Mouse (Mus musculus) ovary, postnatal 36 days (tissue): ENCODE measurements around the gene Exoc3l2.

Experiments used
- DNase-seq: peaks from one replicate; pipeline ENCODE4 v3.0.0; 2022; ENCODE audit warnings: low spot score, mixed read lengths

Exoc3l2 gene

GRCm38 (mm10) chr7:19462884-19463381 is at the start of gene Exoc3l2:
Gene Exoc3l2, plus strand, starts transcription at chr7:19463331.
- no peak for DNase-seq

- no peak for DNase-seq
Observed at GRCm38 (mm10) chr7:19413525-19413924, 49.6 kb upstream of the Exoc3l2 start.

DNA sequence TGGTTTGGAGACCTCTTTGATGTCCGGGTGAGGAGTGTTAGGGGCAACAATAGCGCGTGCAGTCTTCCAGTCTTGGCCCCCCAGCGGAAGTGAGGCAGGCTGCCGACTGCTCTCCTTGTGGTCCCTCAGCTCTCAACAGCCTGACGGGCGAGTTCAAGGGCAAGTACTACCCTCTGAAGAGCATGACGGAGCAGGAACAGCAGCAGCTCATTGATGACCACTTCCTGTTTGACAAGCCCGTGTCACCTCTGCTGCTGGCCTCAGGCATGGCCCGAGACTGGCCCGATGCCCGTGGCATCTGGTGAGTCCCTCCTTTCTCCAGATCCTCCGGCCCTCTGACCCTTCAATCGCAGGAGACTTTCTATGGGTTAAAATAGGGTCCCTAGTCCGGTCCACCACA is 46.5 kb upstream of the Exoc3l2 start:
- DNase-seq: no peak

- DNase-seq: no peak
Observed at GRCm38 (mm10) chr7:19420121-19420520, 43.0 kb upstream of the Exoc3l2 start.

DNA sequence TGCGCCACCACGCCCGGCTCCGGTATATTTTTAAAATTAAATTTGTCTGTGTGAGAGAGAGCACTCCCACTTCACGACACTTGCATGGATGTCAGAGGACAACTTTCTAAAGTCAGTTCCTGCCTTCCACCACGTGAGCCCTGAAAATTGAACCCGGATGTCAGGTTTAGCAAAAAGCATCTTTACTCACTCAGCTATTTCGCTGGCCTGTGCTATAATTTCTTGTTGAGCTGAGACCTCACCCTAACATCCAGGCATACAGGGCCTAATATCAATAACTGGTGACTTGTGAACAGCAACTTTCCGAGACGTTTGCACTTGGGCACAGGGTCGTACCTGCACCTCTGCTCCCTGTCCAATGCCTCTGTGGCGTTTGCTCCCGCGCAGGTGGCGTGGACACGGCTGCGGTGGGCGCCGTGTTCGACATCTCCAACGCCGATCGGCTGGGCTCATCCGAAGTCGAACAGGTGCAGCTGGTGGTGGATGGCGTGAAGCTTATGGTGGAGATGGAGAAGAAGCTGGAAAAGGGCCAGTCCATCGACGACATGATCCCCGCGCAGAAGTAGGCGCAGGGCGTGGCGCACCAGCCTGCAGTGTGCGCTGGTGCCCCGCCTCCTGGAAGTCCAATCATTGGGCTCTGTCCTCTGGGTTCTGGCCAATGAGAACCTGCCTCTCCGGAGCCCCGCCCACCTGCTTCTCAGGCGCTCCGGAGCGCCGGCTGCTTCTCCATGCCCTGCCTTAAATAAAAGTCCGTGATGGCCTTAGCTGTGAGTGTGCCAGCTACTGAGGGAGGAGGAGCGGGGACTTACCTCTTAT is 42.1 kb upstream of the Exoc3l2 start:
- DNase-seq: peak; percentile 85

GRCm38 (mm10) chr7:19423083-19423482 is 40.0 kb upstream of the Exoc3l2 start:
- no peak for DNase-seq

DNA sequence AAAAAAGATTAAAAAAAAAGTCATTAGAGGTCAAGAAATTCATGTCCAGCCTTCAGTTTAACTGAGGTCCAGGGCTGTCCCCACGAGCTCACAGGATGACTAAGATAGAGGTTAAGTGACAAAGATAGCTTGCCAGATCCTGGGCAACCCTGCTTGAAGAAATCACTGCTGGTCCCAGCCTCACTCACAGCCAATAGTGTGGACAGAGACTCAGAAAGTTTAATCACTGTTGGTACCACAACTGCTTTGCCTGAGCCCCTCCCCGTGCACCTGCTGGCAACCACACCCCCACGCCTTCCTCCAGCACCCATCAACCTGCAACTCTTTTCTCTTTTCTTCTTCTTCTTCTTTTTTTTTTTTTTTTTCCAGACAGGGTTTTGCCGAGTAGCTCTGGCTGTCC is 39.1 kb upstream of the Exoc3l2 start:
- DNase-seq: no peak

- DNase-seq: no peak
Observed at GRCm38 (mm10) chr7:19426349-19426748, 36.8 kb upstream of the Exoc3l2 start.

DNA sequence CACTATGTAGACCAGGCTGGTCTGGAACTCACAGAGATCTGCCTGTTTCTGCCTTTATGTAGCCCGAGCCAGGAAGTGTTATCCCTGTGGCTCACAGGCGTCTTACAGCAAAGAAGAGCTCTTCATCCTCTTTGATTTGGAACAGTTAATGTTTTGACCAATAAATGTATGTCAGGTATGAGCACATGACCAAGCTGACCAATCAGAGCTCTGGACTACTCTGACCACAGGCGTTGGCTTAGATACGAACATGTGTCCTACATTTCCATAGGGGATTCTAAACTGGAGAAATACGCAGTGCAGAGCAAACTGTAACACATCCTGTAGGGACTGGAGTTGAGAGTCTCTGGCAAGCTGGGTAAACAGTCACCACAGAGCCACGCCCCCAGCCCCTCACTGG is 36.2 kb upstream of the Exoc3l2 start:
- DNase-seq: no peak

GRCm38 (mm10) chr7:19427999-19428650 is 35.0 kb upstream of the Exoc3l2 start:
- DNase-seq: no peak

GRCm38 (mm10) chr7:19429726-19430125 is 33.4 kb upstream of the Exoc3l2 start:
- no peak for DNase-seq

GRCm38 (mm10) chr7:19430402-19430801 is 32.7 kb upstream of the Exoc3l2 start:
- no peak for DNase-seq

GRCm38 (mm10) chr7:19432475-19432874 is 30.7 kb upstream of the Exoc3l2 start:
- DNase-seq: no peak

DNA sequence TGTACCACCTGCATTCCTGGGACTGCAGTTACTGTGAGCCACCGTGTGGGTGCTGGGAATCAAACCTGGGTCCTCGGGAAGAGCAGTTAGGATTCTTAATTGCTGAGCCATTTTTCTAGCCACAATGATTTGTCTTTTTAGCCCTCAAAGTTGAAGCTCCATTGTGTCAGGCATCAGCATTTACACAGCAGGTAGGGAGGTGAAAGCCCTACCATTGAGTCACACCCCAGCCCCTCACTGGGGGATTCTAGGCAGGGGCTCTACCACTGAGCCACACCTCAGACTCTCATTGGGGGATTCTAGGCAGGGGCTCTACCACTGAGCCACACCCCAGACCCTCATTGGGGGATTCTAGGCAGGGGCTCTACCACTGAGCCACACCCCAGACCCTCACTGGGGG is 26.9 kb upstream of the Exoc3l2 start:
- DNase-seq: no peak

DNA sequence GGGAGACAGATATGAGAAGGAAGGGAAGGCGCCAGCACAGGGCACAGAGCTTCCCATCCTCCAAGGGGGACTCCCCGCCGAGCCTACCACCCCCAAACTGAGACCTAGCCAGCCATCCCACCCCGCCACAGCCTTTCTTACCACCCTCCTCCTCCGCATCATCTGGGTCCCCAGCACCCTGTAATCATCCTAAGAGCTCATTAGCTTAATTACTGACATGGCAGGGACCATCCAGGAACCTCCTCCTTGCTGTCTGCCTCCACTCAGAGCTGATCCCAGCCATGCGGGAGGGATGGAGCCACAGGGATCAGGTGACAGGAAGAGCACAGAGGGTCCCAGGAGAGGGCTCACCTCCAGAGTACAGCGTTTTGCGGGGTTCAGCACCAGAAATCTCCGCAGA is 26.1 kb upstream of the Exoc3l2 start:
- DNase-seq: no peak

DNA sequence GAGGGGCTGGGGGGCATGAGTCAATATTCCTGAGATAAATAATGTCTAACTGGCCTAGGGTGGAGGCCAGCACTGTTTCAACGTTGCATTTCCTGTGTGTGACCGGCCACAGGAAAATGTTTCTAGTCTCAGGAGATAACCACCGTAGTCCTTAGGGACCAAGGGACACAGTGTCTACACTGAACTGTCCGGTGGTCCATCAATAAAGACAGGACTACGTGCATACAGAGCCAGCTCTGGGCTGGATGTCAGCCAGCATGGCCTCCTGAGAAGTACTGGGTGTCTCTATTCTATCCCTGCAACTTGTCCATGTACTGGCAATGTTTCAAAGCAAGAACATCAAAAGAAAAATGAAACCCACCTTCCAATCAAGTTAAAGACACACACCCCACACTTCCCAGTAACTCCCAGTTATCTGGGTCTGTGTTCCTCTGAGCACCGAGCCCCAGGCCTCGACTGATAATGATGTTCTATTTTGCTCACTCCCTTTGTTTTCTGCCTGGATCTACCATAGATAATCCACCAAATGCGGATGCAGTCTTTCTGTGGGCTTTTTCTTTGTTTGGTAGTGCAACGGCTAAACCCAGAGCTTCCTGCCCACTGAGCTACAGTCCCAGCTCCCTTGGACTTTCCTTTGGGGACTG is 21.6 kb upstream of the Exoc3l2 start:
- no peak for DNase-seq

DNA sequence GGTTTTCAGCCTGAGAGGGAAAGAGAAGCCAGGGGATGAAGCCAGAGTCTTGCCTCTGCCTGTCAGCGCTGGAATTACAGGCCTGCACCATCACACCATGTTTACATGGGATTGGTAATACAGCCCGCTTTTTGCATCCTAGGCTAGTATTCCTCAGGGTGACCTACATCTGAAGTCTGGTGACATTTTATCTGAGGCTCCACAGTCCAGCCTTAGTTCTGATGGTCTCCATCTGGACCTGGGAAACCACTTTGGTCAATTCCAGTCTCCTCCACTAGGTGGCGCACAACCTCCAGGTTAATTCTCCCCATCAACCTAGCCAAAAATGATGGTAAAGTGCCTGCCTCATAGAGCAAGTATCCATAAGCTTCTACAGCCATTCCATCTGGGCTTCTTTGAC is 19.8 kb upstream of the Exoc3l2 start:
- DNase-seq: peak; percentile 75

DNA sequence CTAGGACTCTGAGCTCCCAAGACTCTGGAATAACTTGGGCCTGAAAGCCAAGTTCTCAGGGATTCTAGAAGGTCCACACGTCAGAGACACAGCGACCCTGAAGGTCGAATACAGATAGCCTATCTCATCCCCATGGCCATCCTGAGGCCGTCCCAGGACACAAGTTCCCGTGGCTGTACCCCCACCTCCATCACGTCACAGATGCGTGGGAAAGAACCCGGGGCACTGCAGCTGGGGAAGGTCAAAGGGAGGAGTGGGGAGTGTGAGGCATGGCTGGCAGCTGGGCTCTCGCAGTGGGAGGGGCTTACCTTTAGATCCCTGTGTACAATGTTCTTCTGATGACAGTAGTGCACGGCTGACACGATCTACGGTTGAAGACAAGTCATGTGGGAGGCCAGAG is 18.3 kb upstream of the Exoc3l2 start:
- DNase-seq: peak; percentile 58

DNA sequence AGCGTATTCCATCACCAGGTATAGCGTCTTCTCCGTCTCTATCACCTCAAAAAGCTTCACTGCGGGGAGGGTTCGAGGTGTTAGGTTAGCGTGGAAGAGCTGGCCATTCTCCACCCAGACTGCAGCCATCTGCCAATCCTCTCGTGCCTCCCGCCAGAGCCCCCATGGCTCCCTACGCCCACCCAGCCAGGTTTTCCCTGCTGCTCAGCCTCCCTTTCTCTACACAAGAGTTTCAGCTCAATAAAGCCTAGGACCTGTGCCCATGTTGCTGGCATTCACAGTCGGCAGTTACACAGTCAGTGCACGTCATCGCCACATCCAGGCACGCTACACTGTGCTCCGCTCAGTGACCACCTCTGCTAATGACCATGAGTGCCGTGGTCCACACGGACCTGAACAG is 15.4 kb upstream of the Exoc3l2 start:
- DNase-seq: no peak

DNA sequence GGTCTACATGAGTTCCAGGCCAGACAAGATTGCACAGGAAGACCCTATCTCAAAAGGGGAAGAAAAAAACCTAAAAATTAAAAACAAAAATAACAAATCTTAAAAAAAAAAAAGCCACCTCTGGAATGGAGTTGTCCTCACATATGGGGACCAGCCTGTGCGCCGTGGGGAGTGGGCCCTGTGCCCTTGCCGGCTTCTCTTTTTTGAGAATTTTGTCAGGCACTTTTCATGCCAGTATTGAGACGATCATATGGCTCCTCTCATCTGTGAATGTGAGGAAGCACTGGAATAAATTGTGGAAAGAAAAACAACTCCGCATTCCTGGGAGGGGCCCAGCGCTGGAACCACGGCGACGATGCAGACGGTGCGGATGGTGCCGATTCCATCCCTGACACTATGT is 14.0 kb upstream of the Exoc3l2 start:
- DNase-seq: no peak

DNA sequence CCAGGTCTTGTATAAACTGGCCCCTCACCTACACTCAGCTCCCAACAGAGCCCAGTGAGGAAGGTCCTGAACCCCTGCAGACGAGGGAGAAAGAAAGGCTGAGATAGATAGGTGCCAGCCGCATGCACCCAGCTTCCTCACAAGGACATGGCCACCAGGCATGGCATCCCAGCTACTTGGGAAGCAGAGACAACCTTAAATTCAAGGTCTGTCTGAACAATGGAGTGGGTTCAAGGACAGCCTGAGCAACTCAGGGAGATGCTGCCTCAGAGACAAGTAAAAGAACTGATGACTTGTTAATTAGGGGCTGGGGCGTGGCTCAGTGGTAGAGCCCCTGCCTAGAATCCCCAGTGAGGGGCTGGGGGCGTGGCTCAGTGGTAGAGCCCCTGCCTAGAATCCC is 7.9 kb upstream of the Exoc3l2 start:
- no peak for DNase-seq

DNA sequence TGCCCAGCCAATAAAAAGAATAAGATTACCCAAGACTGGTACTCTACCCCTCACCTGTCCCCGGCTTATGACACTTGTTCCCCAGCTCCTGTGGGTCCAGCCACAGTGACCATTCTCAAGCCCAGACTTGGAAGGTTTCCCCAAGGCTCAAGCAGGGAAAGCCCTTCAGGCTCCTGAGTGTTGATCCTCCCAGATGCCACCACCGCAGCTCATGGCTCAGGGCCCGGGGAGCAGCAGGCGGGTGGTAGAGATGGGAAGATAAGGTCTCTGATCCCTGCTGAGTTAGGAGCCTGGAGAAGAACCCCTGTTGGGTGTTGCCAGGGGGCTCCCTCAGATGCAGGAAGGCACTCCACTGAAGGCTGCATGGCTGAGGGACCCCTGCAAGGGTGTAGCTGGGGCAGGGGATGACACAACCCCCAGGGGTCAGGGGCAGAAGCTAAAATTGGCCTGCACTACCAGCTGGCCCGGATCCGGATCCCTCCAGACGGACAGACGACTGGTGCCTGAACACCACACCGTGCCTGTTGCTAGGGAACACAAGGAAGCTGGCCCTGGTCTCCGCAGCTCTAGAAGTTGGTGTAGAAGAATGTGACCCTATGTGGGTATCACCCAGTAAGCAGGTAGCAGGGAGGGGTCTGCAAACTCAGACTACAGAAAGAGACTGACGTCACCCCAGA is 7.2 kb upstream of the Exoc3l2 start:
- no peak for DNase-seq
